Mouse (Mus musculus): ENCODE measurements around the gene Cdh8. TPM values are rescaled to one million over a fixed set of nuclear protein-coding genes. Genes with fewer than 3 reads are reported as not detected.
"Not testable (repeated sequence)": the region's sequence is repeated elsewhere in the genome, so short reads cannot be mapped to it uniquely, and the experiment has no call there.

Cdh8 gene
- total RNA-seq, 2 experiments from 2014 or later, result not detected

DNA sequence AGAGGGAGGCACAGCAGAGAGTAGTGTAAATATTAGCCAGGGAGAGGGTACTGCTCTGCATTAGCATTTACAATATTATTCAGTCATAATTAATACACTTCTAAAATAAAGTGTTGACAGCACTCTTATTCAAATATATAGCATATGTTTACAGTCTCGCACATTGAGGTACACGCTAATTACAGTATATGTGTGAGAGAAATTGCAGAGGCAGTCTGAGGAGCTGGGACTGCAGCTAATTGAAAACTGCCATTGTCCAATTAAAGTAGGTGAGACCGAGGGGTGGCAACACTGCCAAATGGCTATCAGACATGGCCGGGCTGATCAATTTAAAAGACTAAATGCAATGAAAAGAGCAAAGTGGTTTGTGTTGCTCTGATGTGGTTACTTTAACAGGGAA, 112.1 kb downstream of the Cdh8 start:
- no peak for ATAC-seq (replicated peaks; ENCODE audit: low FRiP score, low TSS enrichment, poor library complexity, severe bottlenecking)

DNA sequence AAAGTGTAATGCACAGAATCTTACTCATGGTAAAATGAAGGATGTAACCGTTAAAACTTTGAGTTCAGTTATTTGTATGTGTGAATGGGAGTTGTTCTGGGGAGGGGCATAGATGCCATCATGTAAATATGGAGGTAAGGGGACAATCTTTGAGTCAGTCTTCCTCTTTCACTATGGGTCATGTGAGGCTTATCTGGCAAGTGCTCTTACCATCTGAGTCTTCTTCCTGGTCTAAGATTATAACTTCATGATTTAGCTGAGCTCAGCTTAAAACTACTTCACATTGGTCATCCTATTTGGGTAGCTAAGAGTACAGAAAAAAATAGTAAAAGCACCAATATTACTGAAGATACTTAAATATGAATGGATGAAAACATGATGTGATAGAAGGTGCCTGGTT, 126.1 kb downstream of the Cdh8 start:
- ATAC-seq (replicated peaks; ENCODE audit: low FRiP score, low TSS enrichment, poor library complexity, severe bottlenecking), result no peak

DNA sequence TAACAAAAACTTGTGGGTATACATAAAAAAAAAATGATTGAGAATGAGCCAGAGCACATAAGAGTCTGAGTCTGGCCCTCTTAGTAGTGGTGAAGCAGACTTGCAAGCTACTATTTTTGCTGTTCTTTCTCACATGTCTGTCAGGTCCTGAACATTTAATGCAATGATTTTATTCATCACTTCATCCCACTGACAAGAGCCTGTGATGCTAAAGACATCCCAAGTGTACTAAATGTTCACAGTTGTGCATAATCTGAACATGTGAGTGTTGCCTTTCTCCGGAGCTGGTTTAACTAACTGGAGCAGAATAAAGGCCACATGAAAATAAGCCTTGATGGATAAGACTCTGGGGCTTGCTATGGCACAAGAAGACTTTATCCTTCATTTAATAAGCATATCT, 131.2 kb downstream of the Cdh8 start:
- ATAC-seq (replicated peaks; ENCODE audit: low FRiP score, low TSS enrichment, poor library complexity, severe bottlenecking), result no peak

DNA sequence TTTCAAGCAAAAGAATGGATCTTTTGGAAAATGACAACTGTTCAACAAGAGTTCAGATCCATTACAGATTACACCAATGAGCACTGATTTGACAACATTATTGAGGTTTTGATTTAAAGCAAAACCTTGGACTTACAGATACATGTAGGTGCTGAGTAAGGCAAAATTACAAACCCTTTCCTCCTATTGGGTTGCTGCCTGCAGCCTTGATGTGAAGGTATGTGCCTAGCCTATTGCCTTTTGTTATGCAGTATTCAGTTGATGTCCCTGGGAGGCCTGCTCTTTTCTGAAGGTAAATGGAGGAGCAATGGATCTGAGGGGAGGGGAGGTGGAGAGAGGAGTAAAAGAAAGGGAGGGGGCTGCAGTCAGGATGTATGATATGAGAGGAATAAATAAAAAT, 135.9 kb downstream of the Cdh8 start:
- no peak for ATAC-seq (replicated peaks; ENCODE audit: low FRiP score, low TSS enrichment, poor library complexity, severe bottlenecking)

DNA sequence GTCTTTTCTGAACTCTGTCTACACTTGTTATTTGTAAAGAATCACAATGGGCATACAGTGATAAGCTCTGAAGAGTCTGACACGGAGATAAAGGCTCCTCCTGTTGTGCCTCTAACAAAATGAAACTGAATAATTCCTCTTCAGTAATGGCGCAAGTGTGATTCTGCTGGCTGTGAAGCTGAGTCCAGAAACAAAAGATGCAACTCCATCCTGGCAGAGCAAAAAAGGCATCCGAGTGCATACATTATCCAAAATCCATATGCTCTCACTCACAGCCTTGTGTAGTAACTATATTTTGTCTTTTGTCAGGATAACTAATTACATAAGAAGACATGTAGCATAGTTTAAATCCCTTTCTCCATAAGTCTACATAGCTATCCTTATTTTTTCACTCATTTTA, 149.1 kb downstream of the Cdh8 start:
- no peak for ATAC-seq (replicated peaks; ENCODE audit: low FRiP score, low TSS enrichment, poor library complexity, severe bottlenecking)

DNA sequence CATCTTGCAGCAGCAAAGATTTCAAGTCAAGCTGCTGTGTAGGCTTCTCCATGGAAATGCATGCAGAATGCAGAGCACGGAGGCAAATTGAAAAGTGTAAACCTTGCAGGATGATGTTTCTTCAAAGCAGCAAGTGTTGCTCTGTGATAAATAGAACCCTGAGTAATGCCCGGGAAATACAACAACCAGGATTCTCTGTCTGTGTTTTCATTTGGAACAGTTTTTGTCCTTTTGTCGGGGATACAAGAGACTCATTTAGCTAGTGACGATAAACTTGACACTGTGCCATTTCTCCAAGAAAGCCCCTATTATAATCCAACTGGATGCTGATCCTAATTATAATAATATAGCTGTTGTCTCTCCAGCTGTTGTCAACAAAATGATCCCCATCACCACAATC, 181.9 kb downstream of the Cdh8 start:
- ATAC-seq (replicated peaks; ENCODE audit: low FRiP score, low TSS enrichment, poor library complexity, severe bottlenecking), result no peak

DNA sequence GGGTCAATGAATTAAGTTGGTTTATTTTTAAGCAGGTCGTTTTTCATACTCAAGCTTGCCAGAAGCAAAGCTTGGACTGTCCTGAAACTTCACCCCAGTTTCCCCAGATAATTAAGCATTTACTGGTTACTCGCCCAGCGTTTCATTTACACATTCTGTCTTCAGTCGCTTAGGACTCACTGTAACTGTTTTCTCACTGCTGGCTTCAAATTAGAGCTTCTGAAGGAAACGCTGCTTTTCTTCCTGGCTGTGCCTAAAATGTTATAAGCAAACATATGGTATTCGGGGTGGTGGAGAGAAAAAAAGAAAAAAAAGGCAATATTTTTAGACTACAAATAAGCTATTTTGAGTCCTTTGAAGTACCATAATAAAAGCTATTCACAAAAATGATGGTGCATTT, 192.6 kb downstream of the Cdh8 start:
- ATAC-seq (replicated peaks; ENCODE audit: low FRiP score, low TSS enrichment, poor library complexity, severe bottlenecking), result no peak

DNA sequence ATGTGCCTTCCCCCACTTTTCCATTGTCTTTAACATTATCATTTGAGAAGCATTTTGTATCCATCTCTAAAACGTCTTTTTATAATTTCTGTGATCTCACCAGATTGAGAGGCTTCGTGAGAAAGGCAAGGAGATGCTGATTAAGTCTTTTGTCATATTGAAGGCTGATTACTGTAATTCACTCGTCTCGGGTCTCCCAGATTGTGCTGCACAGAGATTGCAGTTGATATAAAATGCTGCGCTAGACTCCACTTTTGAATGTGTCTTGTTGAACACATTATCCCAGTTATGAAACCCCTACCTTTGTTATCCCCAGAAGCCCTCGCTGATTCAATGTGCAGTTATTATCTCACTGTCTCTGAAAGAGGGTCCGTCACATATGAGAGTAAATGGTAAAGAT, 211.1 kb downstream of the Cdh8 start:
- ATAC-seq (replicated peaks; ENCODE audit: low FRiP score, low TSS enrichment, poor library complexity, severe bottlenecking), result no peak

DNA sequence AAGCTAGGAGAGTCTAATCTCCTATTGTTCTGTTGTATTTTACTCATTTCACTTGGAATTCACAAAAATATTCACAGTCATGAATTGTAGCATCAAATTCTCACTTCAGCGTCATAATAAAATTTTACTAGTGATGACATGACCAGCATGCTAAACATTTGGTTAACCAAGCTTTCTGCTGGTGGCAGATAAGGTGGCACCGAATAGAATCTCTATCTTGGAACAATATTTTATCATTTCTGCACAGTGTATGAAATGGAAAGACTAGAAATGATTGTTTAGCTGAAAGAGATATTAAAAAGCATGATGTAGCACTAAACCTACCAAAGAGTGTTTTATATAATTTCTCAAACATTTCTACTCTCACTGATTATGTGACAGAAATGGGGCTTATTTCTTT, 225.6 kb downstream of the Cdh8 start:
- no peak for ATAC-seq (replicated peaks; ENCODE audit: low FRiP score, low TSS enrichment, poor library complexity, severe bottlenecking)

DNA sequence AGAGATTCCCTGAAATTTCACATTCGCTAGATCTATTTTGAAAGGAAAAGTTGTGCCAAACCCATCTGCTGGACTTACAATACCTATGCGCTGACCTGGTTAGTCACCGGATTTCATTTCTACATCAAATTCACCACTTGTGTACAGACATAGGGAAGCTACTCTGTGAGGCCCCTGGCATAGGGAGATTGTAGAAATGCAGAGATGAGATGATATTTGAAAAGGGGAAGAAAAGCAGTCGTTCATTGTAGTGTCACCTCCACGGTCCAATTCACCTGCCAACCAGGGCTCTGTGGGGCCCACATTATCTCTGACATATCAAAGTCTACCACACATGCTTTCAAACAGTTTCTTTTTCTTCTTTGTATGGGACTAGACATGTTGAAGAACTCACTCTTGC, 229.4 kb downstream of the Cdh8 start:
- no peak for ATAC-seq (replicated peaks; ENCODE audit: low FRiP score, low TSS enrichment, poor library complexity, severe bottlenecking)

DNA sequence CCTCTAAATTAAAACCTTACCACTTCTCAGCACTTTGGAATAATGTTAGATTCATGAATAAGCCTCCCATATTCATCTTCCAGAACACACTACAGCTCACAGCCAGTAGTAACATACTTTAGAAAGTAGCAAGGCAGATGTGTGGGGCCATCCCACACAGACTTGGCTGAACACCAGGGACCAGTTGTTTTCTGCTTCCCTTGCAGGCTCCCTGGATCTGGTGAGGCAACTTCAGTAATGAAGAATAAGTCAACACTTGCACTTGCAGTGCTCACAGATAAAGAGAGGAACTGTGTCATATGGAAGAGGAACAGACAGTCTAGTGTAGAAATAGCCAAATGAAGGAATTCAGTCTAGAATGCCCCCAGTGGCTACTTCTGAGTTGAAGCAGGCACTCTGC, 232.1 kb downstream of the Cdh8 start:
- no peak for ATAC-seq (replicated peaks; ENCODE audit: low FRiP score, low TSS enrichment, poor library complexity, severe bottlenecking)

DNA sequence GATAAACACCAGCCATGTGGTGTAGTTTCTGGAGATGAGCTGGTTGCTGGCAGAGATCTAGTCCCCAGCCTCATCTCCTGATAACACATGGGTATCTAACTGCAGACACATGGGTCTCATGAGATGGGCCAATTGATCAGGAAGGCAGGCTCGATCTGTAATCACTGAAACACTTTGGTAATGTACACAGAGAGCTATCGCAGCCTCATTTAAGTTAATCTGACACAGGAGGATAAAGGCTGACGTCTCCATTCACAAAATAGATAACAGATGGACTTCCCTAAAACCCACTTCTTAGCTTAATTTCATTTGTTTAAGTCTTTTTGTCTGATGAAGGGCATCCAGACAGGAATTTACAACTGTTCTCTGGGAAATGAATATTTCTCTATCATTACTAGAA, 249.3 kb downstream of the Cdh8 start:
- no peak for ATAC-seq (replicated peaks; ENCODE audit: low FRiP score, low TSS enrichment, poor library complexity, severe bottlenecking)

DNA sequence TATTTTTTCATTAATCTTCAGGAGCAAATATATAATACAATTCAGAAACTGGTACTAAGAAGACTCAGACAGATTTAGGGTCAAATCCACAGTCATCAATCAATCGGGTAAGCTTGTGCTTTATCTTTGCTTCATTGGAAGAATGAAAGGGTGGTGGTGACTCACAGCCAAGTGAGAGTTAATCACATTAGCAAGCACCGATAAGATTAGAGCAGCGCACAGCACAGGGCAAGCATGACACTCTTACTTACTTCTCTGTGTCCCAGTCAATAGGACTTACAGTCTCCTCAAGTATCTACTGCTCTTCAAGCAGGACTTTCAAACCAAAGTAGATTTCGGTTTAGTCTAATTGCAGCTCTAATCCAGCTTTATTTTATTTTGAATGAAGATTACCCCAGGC, 254.6 kb downstream of the Cdh8 start:
- ATAC-seq (replicated peaks; ENCODE audit: low FRiP score, low TSS enrichment, poor library complexity, severe bottlenecking), result no peak

DNA sequence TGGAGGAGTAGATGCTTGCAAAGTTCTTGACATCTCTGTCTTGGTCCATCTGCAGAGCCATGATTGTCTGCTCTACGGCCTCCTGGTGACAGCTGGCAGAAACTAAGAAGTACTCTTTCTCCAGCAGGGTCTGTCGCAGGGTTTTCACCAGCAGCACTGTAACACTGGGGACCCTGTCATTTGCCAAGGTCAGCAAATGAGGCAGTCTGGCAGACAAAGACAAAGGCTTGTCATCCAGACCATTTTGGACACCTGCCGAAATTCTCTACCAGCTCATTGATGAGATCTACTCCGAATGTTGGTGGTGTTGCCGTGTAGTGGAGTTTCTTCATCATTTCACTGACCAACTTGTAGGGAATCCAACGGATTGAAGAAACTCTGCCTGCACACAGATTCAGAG, 270.8 kb downstream of the Cdh8 start:
- no peak for ATAC-seq (replicated peaks; ENCODE audit: low FRiP score, low TSS enrichment, poor library complexity, severe bottlenecking)

DNA sequence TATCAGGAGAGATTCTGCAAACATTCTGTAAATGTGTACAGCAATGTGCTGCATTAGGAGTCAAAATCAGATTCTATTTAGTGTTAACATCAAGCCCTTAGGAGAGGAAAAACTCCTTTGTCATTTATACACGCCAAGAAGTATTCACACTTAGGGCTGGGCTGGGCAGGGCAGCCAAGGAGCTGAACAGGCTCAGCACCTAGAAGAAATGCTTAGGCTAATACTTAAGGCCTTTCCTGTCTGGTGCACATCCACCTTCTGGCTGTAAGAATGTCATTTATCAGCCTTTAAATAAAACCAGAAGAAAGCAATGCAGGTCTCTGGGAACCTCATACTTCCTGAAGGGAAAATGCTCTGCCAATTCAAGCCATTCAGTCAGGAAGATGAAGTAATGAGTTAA, 271.5 kb downstream of the Cdh8 start:
- ATAC-seq (replicated peaks; ENCODE audit: low FRiP score, low TSS enrichment, poor library complexity, severe bottlenecking), result not testable (repeated sequence)

DNA sequence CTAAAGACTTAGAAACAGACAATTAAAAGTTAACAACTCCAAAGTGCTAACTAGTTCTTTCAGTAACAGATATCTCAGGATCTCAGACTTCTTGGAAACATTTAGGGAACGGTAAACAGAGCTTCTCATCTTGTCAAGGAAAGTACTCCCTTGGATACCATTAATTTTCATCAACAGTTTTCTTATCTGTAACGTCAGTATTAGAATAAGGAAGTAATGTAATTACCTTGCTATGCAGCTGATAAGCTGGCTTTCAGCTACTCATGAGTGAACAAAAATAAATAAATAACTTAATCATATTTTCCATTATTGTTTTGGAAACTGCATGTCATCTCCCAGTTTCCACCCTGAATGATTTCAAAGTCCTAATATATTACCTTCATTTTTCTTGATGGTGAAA, 317.8 kb downstream of the Cdh8 start:
- ATAC-seq (replicated peaks; ENCODE audit: low FRiP score, low TSS enrichment, poor library complexity, severe bottlenecking), result no peak

DNA sequence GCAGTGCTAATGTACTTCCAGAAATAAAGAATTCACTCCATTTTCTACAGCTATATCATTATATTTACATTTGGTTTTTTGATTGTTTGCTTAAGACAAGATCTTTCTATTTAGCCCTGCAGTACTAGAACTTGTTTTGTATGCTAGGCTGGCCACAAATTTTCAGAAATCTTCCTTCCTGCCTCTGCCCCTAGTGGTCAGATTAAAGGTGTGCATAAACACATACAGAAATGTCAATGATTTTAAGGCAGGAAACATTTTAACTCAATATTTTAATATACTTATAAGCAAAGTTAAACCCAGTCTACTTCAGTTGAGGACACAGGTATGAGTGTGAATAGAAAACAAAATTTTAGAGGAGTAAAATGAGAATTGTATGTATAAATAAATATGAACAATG, 364.9 kb downstream of the Cdh8 start:
- no peak for ATAC-seq (replicated peaks; ENCODE audit: low FRiP score, low TSS enrichment, poor library complexity, severe bottlenecking)

DNA sequence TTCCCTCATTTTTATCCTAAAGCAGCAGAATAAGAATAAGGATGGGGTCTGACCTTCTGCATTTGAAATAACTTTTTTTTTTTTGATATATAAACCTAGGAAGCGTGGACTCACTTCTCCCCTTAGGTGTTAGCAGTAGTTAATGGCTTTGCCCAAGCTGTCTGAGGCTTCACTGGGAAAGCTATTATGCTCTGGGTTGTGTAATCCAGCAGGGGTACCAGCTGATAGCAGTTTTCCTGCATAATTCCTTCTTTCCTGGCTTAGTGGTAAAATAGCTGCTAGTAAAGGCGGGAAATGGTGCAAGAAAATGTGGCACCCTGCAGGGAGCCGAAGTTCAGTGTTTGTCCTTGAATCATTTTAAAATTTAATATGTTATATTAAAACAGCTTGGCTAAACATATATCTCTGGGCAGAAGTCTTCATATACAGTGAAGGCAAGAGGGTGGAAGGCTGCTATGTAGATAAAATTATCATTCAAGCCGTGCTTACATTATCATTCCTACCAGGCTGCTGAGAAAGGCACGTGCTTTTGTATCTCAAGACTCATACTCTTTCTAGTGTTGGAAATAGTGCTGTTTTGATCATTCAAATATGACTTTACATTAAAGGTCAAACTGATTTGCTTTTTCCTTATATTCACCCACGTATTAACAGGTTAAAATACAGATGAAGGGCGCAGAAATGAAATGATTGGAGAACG, 367.5 kb downstream of the Cdh8 start:
- no peak for ATAC-seq (replicated peaks; ENCODE audit: low FRiP score, low TSS enrichment, poor library complexity, severe bottlenecking)

DNA sequence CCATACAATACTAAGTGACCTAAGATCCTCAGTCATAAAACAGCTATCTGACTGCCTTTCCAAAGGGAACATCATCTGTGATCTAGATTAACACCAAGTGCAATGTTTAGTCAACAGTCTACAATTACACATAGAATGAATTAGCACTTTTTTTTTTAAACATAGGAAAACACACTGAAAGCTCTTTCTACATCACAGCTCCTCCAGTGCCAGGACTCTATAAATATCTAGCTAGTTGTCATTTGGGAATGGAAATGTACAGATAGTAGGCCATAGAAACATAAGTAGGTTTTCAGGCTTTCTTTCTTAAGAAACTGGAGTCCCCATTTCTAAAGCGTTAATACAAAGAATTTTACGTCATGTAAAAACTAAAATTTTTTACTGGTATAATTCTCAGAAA, 375.8 kb downstream of the Cdh8 start:
- ATAC-seq (replicated peaks; ENCODE audit: low FRiP score, low TSS enrichment, poor library complexity, severe bottlenecking), result no peak

DNA sequence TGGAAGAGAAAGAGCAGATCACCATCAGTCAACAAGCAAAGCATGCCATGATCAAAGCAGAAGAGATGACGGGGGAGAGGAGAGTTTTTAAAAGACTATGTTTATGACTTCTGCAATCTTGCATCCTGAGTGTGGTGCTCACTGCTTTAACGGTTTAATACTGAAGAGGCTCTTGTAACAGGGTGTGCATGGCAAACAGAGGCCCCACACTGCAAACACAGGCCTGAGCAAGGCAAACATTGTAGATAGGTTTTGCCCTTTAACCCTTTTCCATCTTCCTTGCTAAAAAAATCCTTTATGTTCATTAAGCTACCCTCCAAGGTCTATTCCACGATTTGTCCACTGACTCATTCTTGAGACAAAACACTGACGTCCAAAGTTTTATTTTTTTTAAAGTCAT, 385.2 kb downstream of the Cdh8 start:
- no peak for ATAC-seq (replicated peaks; ENCODE audit: low FRiP score, low TSS enrichment, poor library complexity, severe bottlenecking)

Data from megakaryocyte-erythroid progenitor cell, adult 5-6 weeks (primary cell).